Mouse (Mus musculus): ENCODE measurements at regions not wholly inside any gene's neighbourhood (a gene's known extent, or its start where the extent isn't known, plus 50 kb on each side); places are given as distances from the start of the nearest gene placed in this dataset.

- TF ChIP-seq CTCF (IDR thresholded peaks at IDR 0.05; ENCODE audit: control insufficient read depth, insufficient read depth, insufficient read length): peak; percentile 97
- TF ChIP-seq MYOD1 (IDR thresholded peaks at IDR 0.05; ENCODE audit: control insufficient read depth, insufficient read length, low read depth): no peak
- TF ChIP-seq MAX (IDR thresholded peaks at IDR 0.05): peak; percentile 62
- no peak for TF ChIP-seq MYOG (IDR thresholded peaks at IDR 0.05; ENCODE audit: control insufficient read depth, extremely low read depth, insufficient read length)
Measured at GRCm38 (mm10) chr7:125393654-125394346, 50.7 kb upstream of the Kdm8 start.

Data from C2C12 (cell line).